Mouse (Mus musculus): Measurements from ENCODE around the gene Gm21812. TPM values are rescaled to one million over a fixed set of nuclear protein-coding genes. Genes with fewer than 3 reads are reported as not detected.
"Not testable (repeated sequence)": the region's sequence is repeated elsewhere in the genome, so short reads cannot be mapped to it uniquely, and the experiment has no call there.

Gm21812 gene
- not detected in 2 replicates for polyA plus RNA-seq (2011; ENCODE audit: insufficient read length, low read depth, missing spikeins)

DNA sequence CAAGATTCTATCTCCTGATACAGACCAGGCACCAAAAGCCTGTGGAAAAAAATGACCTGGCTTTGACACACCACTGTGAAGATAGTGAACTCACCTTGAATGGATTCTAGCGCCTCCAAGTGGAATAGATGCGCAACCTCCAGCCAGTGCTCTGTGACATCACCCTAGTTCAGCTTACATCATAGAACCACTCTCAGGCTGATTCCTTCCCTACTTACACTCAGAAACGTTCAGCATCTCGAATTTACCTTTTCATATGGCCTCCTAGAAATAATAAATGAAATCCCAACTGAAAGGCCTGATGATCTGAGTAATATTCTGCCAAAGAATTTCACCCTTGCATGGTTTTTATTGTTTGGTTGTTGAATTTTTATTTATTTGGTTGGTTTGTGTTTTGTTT is at the start of gene Gm21812:
Gene Gm21812, minus strand, starts transcription at position 101 of the 400 bp plus-strand sequence.
- H3K4me3 ChIP-seq (ENCODE audit: insufficient read depth, low read length); H3K4me1 ChIP-seq (ENCODE audit: control insufficient read depth, insufficient read depth, low read length); H3K27ac ChIP-seq (ENCODE audit: insufficient read depth, low read length): not testable (repeated sequence)

Other genes with a start within 250 kb of the Gm21812 start
- not detected in 2 replicates for gene Gm21292, start 213.3 kb downstream of the Gm21812 start, polyA plus RNA-seq (2011; ENCODE audit: insufficient read length, low read depth, missing spikeins)
- not detected in 2 replicates for gene Gm21721, start 145.0 kb downstream of the Gm21812 start, polyA plus RNA-seq (2011; ENCODE audit: insufficient read length, low read depth, missing spikeins)
- gene Gm21874, start 69.0 kb upstream of the Gm21812 start, polyA plus RNA-seq (2011; ENCODE audit: insufficient read length, low read depth, missing spikeins) = not detected in 2 replicates

Data from embryonic fibroblast, embryonic 13.5 days (primary cell).